In genomic region chr7:98177071-98177485, GRCm38 (mm10) we compare ENCODE assay signal across 8 mouse cellular contexts. TPM values are rescaled to one million over a fixed set of nuclear protein-coding genes. Genes with fewer than 3 reads are reported as not detected.
DNase-seq lines count a peak whose midpoint lies in the region; TF ChIP-seq lines count a peak whose summit lies in the region.

No protein-coding gene starts in this region.

- H3K36me3 ChIP-seq in forebrain, embryonic 10.5 days (replicated peaks) = no peaks in the 10 kb centered on the region
- H3K36me3 ChIP-seq in limb, embryonic 10.5 days = no peaks in the 10 kb centered on the region
- no peaks in the 10 kb centered on the region for H3K36me3 ChIP-seq in small intestine, adult 2 months (ENCODE audit: control insufficient read depth, insufficient read depth, low read length)

- H3K27ac ChIP-seq in layer of hippocampus, adult 2 months = no peak overlapping the region
- peak overlapping the region; percentile 86 for H3K27ac ChIP-seq in forebrain, embryonic 10.5 days
- peak overlapping the region; percentile 80; the same call in 1 of the 2 replicates for H3K27ac ChIP-seq in limb, embryonic 10.5 days
- H3K27ac ChIP-seq in small intestine, adult 2 months (ENCODE audit: insufficient read depth, low read depth, low read length) = peak overlapping the region; percentile 42; the same call in 1 of the 2 replicates

- H3K4me3 ChIP-seq in layer of hippocampus, adult 2 months = peak overlapping the region; percentile 77
- H3K4me3 ChIP-seq in forebrain, embryonic 10.5 days = peak overlapping the region; percentile 86
- H3K4me3 ChIP-seq in limb, embryonic 10.5 days = peak overlapping the region; percentile 83; the same call in 1 of the 2 replicates
- peak overlapping the region; percentile 89 for H3K4me3 ChIP-seq in small intestine, adult 2 months (ENCODE audit: low read depth, low read length)

- 62% methylated on average over 2 of the region's 2 CpGs for WGBS in forebrain, embryonic 10.5 days
- 52% methylated on average over 2 of the region's 2 CpGs for WGBS in limb, embryonic 10.5 days
- 48% methylated on average over 2 of the region's 2 CpGs for WGBS in small intestine, adult 2 months

- no peak for TF ChIP-seq POLR2A in small intestine, adult 2 months (IDR thresholded peaks at IDR 0.05; ENCODE audit: low read depth, low read length)

- no peaks in the 10 kb centered on the region for H3K9me3 ChIP-seq in forebrain, embryonic 10.5 days
- no peaks in the 10 kb centered on the region for H3K9me3 ChIP-seq in limb, embryonic 10.5 days (replicated peaks)

- peaks cover 34% of the 10 kb centered on the region for H3K4me1 ChIP-seq in forebrain, embryonic 10.5 days
- peaks cover 41% of the 10 kb centered on the region for H3K4me1 ChIP-seq in limb, embryonic 10.5 days
- H3K4me1 ChIP-seq in small intestine, adult 2 months (ENCODE audit: control insufficient read depth, insufficient read depth, insufficient read length, low read length) = peaks cover 31% of the 10 kb centered on the region

- DNase-seq in layer of hippocampus, adult 2 months (ENCODE audit: low spot score in 2 of 2) = no peak
- DNase-seq in layer of hippocampus, postnatal 10 days (ENCODE audit: low spot score in 2 of 2) = no peak
- no peak for DNase-seq in forebrain, embryonic 10.5 days (ENCODE audit: extremely low spot score, low spot score)
- no peak for DNase-seq in limb, embryonic 10.5 days (ENCODE audit: low spot score)
- no peak for DNase-seq in frontal cortex, adult 2 months (ENCODE audit: extremely low spot score in 1 of 2, low spot score in 1 of 2)
- DNase-seq in c-Kit-positive CD71-positive TER-119-positive erythroid progenitor cells, embryonic 14.5 days (ENCODE audit: low spot score) = no peak
- no peak for DNase-seq in urinary bladder, postnatal 14 days (ENCODE audit: low spot score)

- no peak for TF ChIP-seq CTCF in layer of hippocampus, adult 2 months (conservative IDR thresholded peaks at IDR 0.05)
- no peak for TF ChIP-seq CTCF in small intestine, adult 2 months (IDR thresholded peaks at IDR 0.05; ENCODE audit: extremely low read depth, insufficient read length, insufficient replicate concordance, low read depth, low read length)

- H3K27me3 ChIP-seq in forebrain, embryonic 10.5 days (ENCODE audit: poor library complexity, severe bottlenecking) = peaks cover 51% of the 10 kb centered on the region
- H3K27me3 ChIP-seq in limb, embryonic 10.5 days (ENCODE audit: low read depth, poor library complexity, severe bottlenecking) = peaks cover 13% of the 10 kb centered on the region
- no peaks in the 10 kb centered on the region for H3K27me3 ChIP-seq in small intestine, adult 2 months (ENCODE audit: control insufficient read depth, insufficient read depth, low read length)

RNA-seq across cellular contexts. Expression of gene Capn5, which starts 1.0 kb away (rescaled TPM):
- 10 to 100 TPM; 42.3 to 45.0 TPM for total RNA-seq in layer of hippocampus, adult 2 months (2021)
- 10 to 100 TPM; 55.9 to 61.7 TPM for total RNA-seq in layer of hippocampus, postnatal 10 days (2021)
- 5.8 TPM in 2 replicates for polyA plus RNA-seq in forebrain, embryonic 10.5 days (2016; fragmentation: Nextera tagmentation; extraction: Ambion mirVana)
- polyA plus RNA-seq in limb, embryonic 10.5 days (2016; fragmentation: Nextera tagmentation; extraction: Ambion mirVana) = 3.4 and 4.5 TPM in 2 replicates
- 15.6 and 17.2 TPM in 2 replicates for polyA plus RNA-seq in small intestine, adult 2 months (2012; rRNA removed)
- polyA plus RNA-seq in frontal cortex, adult 2 months (2012; rRNA removed) = 28.7 and 29.4 TPM in 2 replicates

RNA-seq across cellular contexts. Expression of gene B3gnt6, which starts 22.2 kb away (rescaled TPM):
- under 1 TPM; 0.34 to 0.36 TPM for total RNA-seq in layer of hippocampus, adult 2 months (2021)
- total RNA-seq in layer of hippocampus, postnatal 10 days (2021) = under 1 TPM in 1 of 2 experiments, not detected in 1; 0.22 TPM
- 0.06 TPM in 1 of 2 replicates, not detected in the other for polyA plus RNA-seq in forebrain, embryonic 10.5 days (2016; fragmentation: Nextera tagmentation; extraction: Ambion mirVana)
- polyA plus RNA-seq in limb, embryonic 10.5 days (2016; fragmentation: Nextera tagmentation; extraction: Ambion mirVana) = not detected in 2 replicates
- 1.4 and 5.1 TPM in 2 replicates for polyA plus RNA-seq in small intestine, adult 2 months (2012; rRNA removed)
- polyA plus RNA-seq in frontal cortex, adult 2 months (2012; rRNA removed) = 0.44 and 0.59 TPM in 2 replicates

RNA-seq across cellular contexts. Expression of gene Omp, which starts 31.8 kb away (rescaled TPM):
- 1 to 10 TPM in 1 of 2 experiments, under 1 TPM in 1; 0.96 to 1.3 TPM for total RNA-seq in layer of hippocampus, adult 2 months (2021)
- 1 to 10 TPM; 1.5 to 1.8 TPM for total RNA-seq in layer of hippocampus, postnatal 10 days (2021)
- polyA plus RNA-seq in forebrain, embryonic 10.5 days (2016; fragmentation: Nextera tagmentation; extraction: Ambion mirVana) = 0.11 and 0.19 TPM in 2 replicates
- 0.13 TPM in 2 replicates for polyA plus RNA-seq in limb, embryonic 10.5 days (2016; fragmentation: Nextera tagmentation; extraction: Ambion mirVana)
- 0.65 and 1.4 TPM in 2 replicates for polyA plus RNA-seq in small intestine, adult 2 months (2012; rRNA removed)
- 22.2 and 28.1 TPM in 2 replicates for polyA plus RNA-seq in frontal cortex, adult 2 months (2012; rRNA removed)

RNA-seq across cellular contexts. Expression of gene Myo7a, which starts 57.8 kb away (rescaled TPM):
- 10 to 100 TPM; 10.5 to 10.8 TPM for total RNA-seq in layer of hippocampus, adult 2 months (2021)
- total RNA-seq in layer of hippocampus, postnatal 10 days (2021) = 10 to 100 TPM; 15.1 to 17.0 TPM
- 20.1 and 20.8 TPM in 2 replicates for polyA plus RNA-seq in forebrain, embryonic 10.5 days (2016; fragmentation: Nextera tagmentation; extraction: Ambion mirVana)
- polyA plus RNA-seq in limb, embryonic 10.5 days (2016; fragmentation: Nextera tagmentation; extraction: Ambion mirVana) = 18.6 and 19.1 TPM in 2 replicates
- polyA plus RNA-seq in small intestine, adult 2 months (2012; rRNA removed) = 26.9 and 51.7 TPM in 2 replicates
- 20.3 and 21.0 TPM in 2 replicates for polyA plus RNA-seq in frontal cortex, adult 2 months (2012; rRNA removed)
